Mouse (Mus musculus) forebrain, embryonic 12.5 days (tissue): Measurements from ENCODE around the gene Tmeff1. TPM values are rescaled to one million over a fixed set of nuclear protein-coding genes. Genes with fewer than 3 reads are reported as not detected.

Experiments used
- ATAC-seq: fragments of 200-750 bp; cut with Nextera tagmentation; 2 replicates; pipeline ENCODE4 v1.8.0; 2017; ENCODE audit warnings: moderate TSS enrichment; ENCODE audit not compliant: low FRiP score
- H3K27ac ChIP-seq: fragments of 300-500 bp; sonication (generic); 2 replicates; pipeline ENCODE4 v1.5.1; 2016; ENCODE audit warnings: mild to moderate bottlenecking
- H3K27me3 ChIP-seq: fragments of 300-500 bp; sonication (generic); 2 replicates; pipeline ENCODE4 v1.6.1; 2016; ENCODE audit warnings: mild to moderate bottlenecking
- H3K36me3 ChIP-seq: fragments of 300-500 bp; sonication (generic); replicated peaks from 2 replicates; pipeline ENCODE4 v1.6.1; 2016; ENCODE audit warnings: mild to moderate bottlenecking
- H3K4me1 ChIP-seq: fragments of 300-500 bp; sonication (generic); 2 replicates; pipeline ENCODE4 v1.6.1; 2016
- H3K4me2 ChIP-seq: fragments of 300-500 bp; sonication (generic); 2 replicates; pipeline ENCODE4 v1.6.1; 2016; ENCODE audit warnings: mild to moderate bottlenecking, moderate library complexity
- H3K4me3 ChIP-seq: fragments of 300-500 bp; sonication (generic); replicated peaks from 2 replicates; pipeline ENCODE4 v1.5.1; 2016; ENCODE audit warnings: mild to moderate bottlenecking
- H3K9ac ChIP-seq: fragments of 300-500 bp; sonication (generic); 2 replicates; pipeline ENCODE4 v1.6.1; 2016; ENCODE audit warnings: mild to moderate bottlenecking
- H3K9me3 ChIP-seq: fragments of 300-500 bp; sonication (generic); 2 replicates; pipeline ENCODE4 v1.6.1; 2016
- WGBS: fragments of 180-500 bp; shearing (Covaris S2); methylation state at CpG from one replicate; pipeline ENCODE4 v1.1.7; 2016; 5-methylcytosine and 5-hydroxymethylcytosine counted together
- polyA plus RNA-seq: library from polyadenylated mRNA; unstranded; fragments of >200 nt; fragmentation: Nextera tagmentation; extraction: Ambion mirVana; gene quantifications from 2 replicates; pipeline ENCODE4 v1.2.1, GENCODE M21; 2016

Gene Tmeff1
- polyA plus RNA-seq, 1 experiment from 2014 or later: 166 TPM

GRCm38 (mm10) chr4:48579475-48580110 is 5.4 kb upstream of the Tmeff1 start:
- H3K4me3 ChIP-seq: no peak overlapping the region
- H3K36me3 ChIP-seq: no peaks in the 10 kb centered on the region
- H3K9ac ChIP-seq: no peak overlapping the region
- H3K9me3 ChIP-seq: no peaks in the 10 kb centered on the region
- WGBS: 53% methylated on average over 6 of the region's 6 CpGs
- peaks cover 5% of the 10 kb centered on the region; the same call in 1 of the 2 replicates for H3K27me3 ChIP-seq
- ATAC-seq: no peak
- peaks cover 23% of the 10 kb centered on the region for H3K4me1 ChIP-seq
- no peak overlapping the region for H3K4me2 ChIP-seq
- no peak overlapping the region for H3K27ac ChIP-seq

GRCm38 (mm10) chr4:48581201-48581600 is 3.8 kb upstream of the Tmeff1 start:
- Histone ChIP-seq H3K9me3 (no peaks in the 10 kb centered on the region), H3K27ac (0 out of 2 replicates have a peak overlapping the region, but pooled peaks have one; percentile 13), H3K4me1 (peaks cover 24% of the 10 kb centered on the region), H3K36me3 (no peaks in the 10 kb centered on the region), H3K27me3 (peaks cover 5% of the 10 kb centered on the region; the same call in 1 of the 2 replicates), H3K9ac (no peak overlapping the region), H3K4me3 (no peak overlapping the region), H3K4me2 (no peak overlapping the region)
- ATAC-seq: no peak; the same call in 1 of the 2 replicates
- WGBS: 0% methylated on average over 2 of the region's 2 CpGs

- Histone ChIP-seq H3K4me1 (peaks cover 30% of the 10 kb centered on the region), H3K4me3 (no peak overlapping the region), H3K9me3 (no peaks in the 10 kb centered on the region), H3K4me2 (no peak overlapping the region; the same call in 1 of the 2 replicates), H3K9ac (no peak overlapping the region), H3K36me3 (no peaks in the 10 kb centered on the region), H3K27me3 (peaks cover 5% of the 10 kb centered on the region; the same call in 1 of the 2 replicates), H3K27ac (no peak overlapping the region)
- WGBS: 26% methylated on average over 2 of the region's 3 CpGs
- ATAC-seq: no peak
Measured at GRCm38 (mm10) chr4:48581993-48582392, 3.0 kb upstream of the Tmeff1 start.

- Histone ChIP-seq H3K27ac (no peak overlapping the region), H3K4me1 (peaks cover 33% of the 10 kb centered on the region), H3K36me3 (0 out of 2 replicates have a peak, but pooled peaks cover 2% of the 10 kb centered on the region), H3K9ac (no peak overlapping the region), H3K4me3 (no peak overlapping the region), H3K4me2 (no peak overlapping the region), H3K27me3 (no peaks in the 10 kb centered on the region; the same call in 1 of the 2 replicates), H3K9me3 (no peaks in the 10 kb centered on the region)
- no peak for ATAC-seq
- WGBS: 59% methylated on average over 2 of the region's 2 CpGs
Measured at GRCm38 (mm10) chr4:48582941-48583340, 2.0 kb upstream of the Tmeff1 start.

DNA sequence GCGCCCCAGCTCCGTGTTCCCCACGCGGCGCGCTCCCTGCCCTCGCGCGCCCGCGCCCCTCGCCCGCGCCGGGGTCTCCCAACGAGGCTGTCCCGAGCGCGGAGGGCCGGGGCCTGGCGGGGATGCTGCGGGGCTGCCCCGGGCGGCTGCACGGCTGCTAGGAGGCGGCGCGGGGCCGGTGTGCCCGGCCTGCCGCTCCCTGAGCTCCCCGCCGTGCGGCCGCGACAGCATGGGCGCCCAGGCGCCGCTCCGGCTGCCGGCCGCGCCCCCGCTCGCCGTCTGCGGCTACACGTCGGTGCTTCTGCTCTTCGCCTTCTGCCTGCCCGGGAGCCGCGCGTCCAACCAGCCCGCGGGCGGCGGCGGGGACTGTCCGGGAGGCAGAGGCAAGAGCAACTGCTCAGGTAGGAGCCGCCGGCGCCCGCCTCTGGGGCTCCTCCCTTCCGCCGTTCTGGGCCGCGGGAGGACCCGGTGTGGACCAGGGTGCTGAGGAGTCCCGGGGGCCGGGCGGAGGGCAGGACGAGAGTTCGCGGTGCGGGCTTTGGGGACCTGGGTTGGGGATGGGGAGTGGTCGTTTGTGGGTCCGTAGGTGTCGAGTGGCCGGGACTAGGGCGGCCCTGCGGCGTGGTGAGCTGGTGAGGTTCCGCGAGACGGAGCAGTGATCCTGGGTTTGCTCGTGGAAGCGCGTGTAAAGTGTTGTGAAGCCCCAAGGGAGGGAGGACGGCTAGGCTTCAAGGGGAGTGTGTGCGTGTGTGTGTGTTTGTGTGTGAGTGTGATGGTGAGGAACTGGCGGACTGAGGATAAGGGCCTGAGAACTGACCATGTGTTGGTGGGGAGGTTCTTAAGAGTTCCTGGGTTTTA is 496 bp downstream of the Tmeff1 start:
- Histone ChIP-seq H3K27me3 (no peaks in the 10 kb centered on the region), H3K36me3 (0 out of 2 replicates have a peak, but pooled peaks cover 2% of the 10 kb centered on the region), H3K4me1 (peaks cover 42% of the 10 kb centered on the region), H3K9ac (peak overlapping the region; percentile 99), H3K27ac (peak overlapping the region; percentile 99), H3K4me2 (peak overlapping the region; percentile 88), H3K9me3 (no peaks in the 10 kb centered on the region), H3K4me3 (peak overlapping the region; percentile 96)
- WGBS: under 1% methylated on average over 87 of the region's 92 CpGs
- ATAC-seq: peak; percentile 75

DNA sequence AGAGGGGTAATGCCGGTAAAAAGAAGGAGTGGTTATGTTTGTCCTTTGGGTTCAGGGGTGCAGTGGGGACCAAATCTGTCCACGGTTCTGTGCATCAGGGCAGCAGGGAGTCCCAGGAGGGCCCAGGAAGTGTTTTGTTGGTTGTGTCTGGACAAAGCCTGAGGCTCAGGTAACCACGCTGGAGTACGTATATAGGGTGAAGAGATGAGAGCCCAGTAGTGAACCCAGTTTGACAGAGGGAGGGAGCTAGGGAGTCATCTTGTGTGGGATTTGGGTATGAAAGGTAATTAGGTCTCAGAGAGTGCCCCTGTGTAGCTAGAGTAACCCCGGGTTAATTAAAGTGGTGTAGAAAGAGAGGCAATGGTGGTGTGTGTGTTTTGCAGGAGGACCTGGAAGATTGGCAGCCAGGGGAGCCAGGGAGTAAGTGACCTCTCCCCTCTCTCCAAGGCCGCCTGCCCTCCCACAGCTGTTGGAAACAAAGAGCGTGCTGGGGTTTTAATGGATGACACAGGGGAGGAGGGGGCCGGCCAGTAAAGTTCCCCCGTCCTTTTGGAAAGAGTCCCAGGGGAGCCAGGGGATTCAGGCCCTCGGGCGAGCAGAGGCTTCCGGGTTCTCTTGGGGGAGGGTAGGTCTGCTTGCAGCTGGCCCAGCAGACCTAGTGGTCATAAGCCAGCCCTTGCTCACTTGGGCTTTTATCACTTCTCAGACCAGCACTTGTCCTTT is 1.3 kb downstream of the Tmeff1 start:
- Histone ChIP-seq H3K27me3 (no peaks in the 10 kb centered on the region), H3K4me1 (peaks cover 40% of the 10 kb centered on the region), H3K4me2 (peak overlapping the region; percentile 88), H3K27ac (peak overlapping the region; percentile 99), H3K4me3 (peak overlapping the region; percentile 96), H3K36me3 (0 out of 2 replicates have a peak, but pooled peaks cover 2% of the 10 kb centered on the region), H3K9me3 (no peaks in the 10 kb centered on the region), H3K9ac (peak overlapping the region; percentile 99)
- WGBS: 0% methylated on average over 12 of the region's 12 CpGs
- ATAC-seq: peak; percentile 37

- peaks cover 37% of the 10 kb centered on the region for H3K4me1 ChIP-seq
- H3K9ac ChIP-seq: no peak overlapping the region
- no peak overlapping the region for H3K4me3 ChIP-seq
- H3K4me2 ChIP-seq: no peak overlapping the region
- 0 out of 2 replicates have a peak, but pooled peaks cover 2% of the 10 kb centered on the region for H3K36me3 ChIP-seq
- no peaks in the 10 kb centered on the region for H3K9me3 ChIP-seq
- H3K27ac ChIP-seq: no peak overlapping the region
- ATAC-seq: no peak
- H3K27me3 ChIP-seq: no peaks in the 10 kb centered on the region
- WGBS: 97% methylated on average over 2 of the region's 2 CpGs
Measured at GRCm38 (mm10) chr4:48587526-48587925, 2.6 kb downstream of the Tmeff1 start.

DNA sequence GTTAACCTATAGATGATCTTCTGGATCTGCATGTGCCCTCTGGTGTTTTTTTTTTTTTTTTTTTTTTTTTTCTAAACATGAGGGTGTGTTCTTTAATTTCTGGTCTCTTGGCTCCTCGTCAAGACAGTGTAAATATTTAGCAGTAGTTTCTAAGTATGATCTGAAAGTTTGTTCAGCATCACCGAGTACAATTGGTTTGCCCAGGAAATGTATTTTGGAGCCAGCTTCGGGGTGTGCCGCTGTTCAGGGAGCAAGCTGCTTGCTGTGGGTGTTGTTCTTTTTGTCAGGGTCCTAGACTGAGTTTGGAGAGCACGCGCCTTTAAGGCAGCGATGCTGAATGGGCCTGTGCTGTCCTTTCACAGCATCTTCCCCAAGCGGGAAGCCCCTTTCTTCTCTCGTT is 3.6 kb downstream of the Tmeff1 start:
- H3K4me2 ChIP-seq: no peak overlapping the region
- H3K27ac ChIP-seq: no peak overlapping the region
- WGBS: 67% methylated on average over 9 of the region's 9 CpGs
- H3K4me3 ChIP-seq: no peak overlapping the region
- no peak for ATAC-seq
- H3K36me3 ChIP-seq: 0 out of 2 replicates have a peak, but pooled peaks cover 5% of the 10 kb centered on the region
- H3K9ac ChIP-seq: no peak overlapping the region
- peaks cover 37% of the 10 kb centered on the region for H3K4me1 ChIP-seq
- no peaks in the 10 kb centered on the region for H3K27me3 ChIP-seq
- no peaks in the 10 kb centered on the region for H3K9me3 ChIP-seq

GRCm38 (mm10) chr4:48590862-48591261 is 5.9 kb downstream of the Tmeff1 start:
- 87% methylated on average over 7 of the region's 7 CpGs for WGBS
- Histone ChIP-seq H3K9ac (no peak overlapping the region), H3K4me3 (no peak overlapping the region), H3K27me3 (no peaks in the 10 kb centered on the region), H3K9me3 (no peaks in the 10 kb centered on the region), H3K36me3 (0 out of 2 replicates have a peak, but pooled peaks cover 7% of the 10 kb centered on the region), H3K4me1 (peaks cover 30% of the 10 kb centered on the region), H3K4me2 (no peak overlapping the region), H3K27ac (no peak overlapping the region)
- ATAC-seq: no peak

- no peak for ATAC-seq
- peaks cover 27% of the 10 kb centered on the region for H3K4me1 ChIP-seq
- no peaks in the 10 kb centered on the region for H3K27me3 ChIP-seq
- H3K4me3 ChIP-seq: no peak overlapping the region
- H3K9me3 ChIP-seq: no peaks in the 10 kb centered on the region
- peaks cover 7% of the 10 kb centered on the region; the same call in 1 of the 2 replicates for H3K36me3 ChIP-seq
- 92% methylated on average over 3 of the region's 3 CpGs for WGBS
- H3K4me2 ChIP-seq: no peak overlapping the region
- H3K27ac ChIP-seq: no peak overlapping the region
- no peak overlapping the region for H3K9ac ChIP-seq
Measured at GRCm38 (mm10) chr4:48591390-48591789, 6.4 kb downstream of the Tmeff1 start.

DNA sequence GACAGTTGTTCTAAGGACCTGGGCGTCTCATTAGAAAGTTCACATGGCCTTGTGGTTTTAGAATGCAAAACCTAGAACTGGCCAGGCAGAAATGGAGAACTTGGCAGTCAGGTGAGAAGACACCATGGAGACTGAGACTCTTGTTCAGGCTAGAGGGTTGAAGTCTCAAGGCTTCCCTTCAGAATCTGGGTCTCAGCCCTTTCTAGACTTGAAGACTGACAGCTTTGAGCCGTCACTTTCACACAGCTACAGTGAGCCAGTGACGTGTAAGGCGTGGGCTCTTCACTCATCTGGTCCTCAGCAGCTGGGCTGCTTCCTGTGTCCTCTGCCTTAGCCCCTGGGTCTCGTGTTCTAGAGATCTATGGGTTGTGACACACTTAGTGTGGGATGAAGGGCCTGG is 7.4 kb downstream of the Tmeff1 start:
- ATAC-seq: no peak

DNA sequence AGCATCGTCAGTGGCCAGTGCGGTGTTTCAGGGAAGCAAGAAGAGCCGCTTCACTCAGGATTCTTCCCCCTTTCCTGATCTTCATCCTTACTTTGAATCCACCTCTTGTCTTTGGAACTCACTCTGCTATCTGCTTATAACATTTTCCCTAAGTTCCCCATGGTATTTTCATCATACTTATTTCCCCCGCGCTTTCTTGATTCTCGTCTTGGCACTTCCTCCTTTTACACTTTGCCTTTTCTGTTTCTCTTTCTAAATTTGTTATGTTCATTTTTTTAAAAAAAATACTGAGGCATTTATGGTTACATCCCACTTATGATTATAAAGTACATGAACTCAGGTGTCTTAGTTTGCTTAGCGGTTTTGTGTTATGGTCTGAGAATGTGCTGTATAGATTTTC is 7.9 kb downstream of the Tmeff1 start:
- no peak overlapping the region for H3K4me2 ChIP-seq
- no peaks in the 10 kb centered on the region for H3K9me3 ChIP-seq
- 96% methylated on average over 7 of the region's 7 CpGs for WGBS
- no peak for ATAC-seq
- H3K4me1 ChIP-seq: peaks cover 21% of the 10 kb centered on the region
- H3K27me3 ChIP-seq: no peaks in the 10 kb centered on the region
- no peak overlapping the region for H3K9ac ChIP-seq
- H3K27ac ChIP-seq: no peak overlapping the region
- H3K4me3 ChIP-seq: no peak overlapping the region
- peaks cover 5% of the 10 kb centered on the region; the same call in 1 of the 2 replicates for H3K36me3 ChIP-seq

More for the DNA sequence above, 7.4 kb downstream of the Tmeff1 start:
- no peak overlapping the region for H3K27ac ChIP-seq
- H3K4me2 ChIP-seq: no peak overlapping the region
- 82% methylated on average over 5 of the region's 5 CpGs for WGBS
- H3K4me1 ChIP-seq: peaks cover 20% of the 10 kb centered on the region
- no peak overlapping the region for H3K4me3 ChIP-seq
- H3K36me3 ChIP-seq: peaks cover 7% of the 10 kb centered on the region; the same call in 1 of the 2 replicates
- H3K27me3 ChIP-seq: no peaks in the 10 kb centered on the region
- H3K9ac ChIP-seq: no peak overlapping the region
- H3K9me3 ChIP-seq: no peaks in the 10 kb centered on the region
